Mouse (Mus musculus): ENCODE data around the gene Slamf9.
A peak's percentile ranks its signal among the peaks of the same experiment; 100 is the strongest.

Gene Slamf9

GRCm38 (mm10) chr1:172489585-172490250 lies 14.6 kb downstream of the Slamf9 start:
- no peak for DNase-seq (ENCODE audit: low read depth, low spot score)

GRCm38 (mm10) chr1:172490261-172490661 lies 15.1 kb downstream of the Slamf9 start:
- peak; percentile 86 for DNase-seq (ENCODE audit: low read depth, low spot score)

DNA sequence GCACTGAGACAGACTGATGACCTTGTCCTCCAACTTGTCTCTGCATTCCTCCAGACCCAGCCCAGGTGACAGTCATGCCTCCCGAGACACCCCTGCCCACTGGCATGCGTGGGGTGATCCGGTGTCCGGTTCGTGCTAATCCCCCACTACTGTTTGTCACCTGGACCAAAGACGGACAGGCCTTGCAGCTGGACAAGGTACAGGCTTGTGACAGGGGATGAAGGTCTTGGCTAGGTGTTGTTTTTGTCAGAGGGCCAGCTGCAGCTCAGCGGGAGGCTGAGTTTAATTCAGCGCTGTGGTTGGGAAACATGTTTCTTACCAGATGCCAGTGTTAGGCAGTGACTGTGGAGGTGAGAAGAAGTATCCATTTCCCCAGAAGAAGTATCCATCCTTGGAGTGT lies 16.9 kb downstream of the Slamf9 start:
- DNase-seq (ENCODE audit: low read depth, low spot score): no peak

DNA sequence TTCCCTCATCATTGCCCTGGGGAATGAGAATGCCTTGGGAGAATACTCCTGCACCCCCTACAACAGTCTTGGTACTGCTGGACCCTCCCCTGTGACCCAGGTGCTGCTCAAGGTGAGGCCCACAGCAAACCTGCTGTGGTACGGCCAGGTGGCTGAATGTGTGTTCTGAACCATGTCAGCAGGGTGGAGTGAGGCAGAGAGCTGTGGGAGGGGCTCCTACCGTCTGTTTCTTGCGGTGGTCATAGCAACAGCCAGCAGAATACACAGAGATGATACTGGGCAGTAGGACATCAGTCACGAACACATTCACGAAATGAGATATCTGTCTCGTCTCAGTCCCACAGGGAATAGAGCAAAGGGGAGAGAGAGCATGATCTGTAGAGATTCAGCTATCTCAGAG lies 18.4 kb downstream of the Slamf9 start:
- DNase-seq (ENCODE audit: low read depth, low spot score): no peak

DNA sequence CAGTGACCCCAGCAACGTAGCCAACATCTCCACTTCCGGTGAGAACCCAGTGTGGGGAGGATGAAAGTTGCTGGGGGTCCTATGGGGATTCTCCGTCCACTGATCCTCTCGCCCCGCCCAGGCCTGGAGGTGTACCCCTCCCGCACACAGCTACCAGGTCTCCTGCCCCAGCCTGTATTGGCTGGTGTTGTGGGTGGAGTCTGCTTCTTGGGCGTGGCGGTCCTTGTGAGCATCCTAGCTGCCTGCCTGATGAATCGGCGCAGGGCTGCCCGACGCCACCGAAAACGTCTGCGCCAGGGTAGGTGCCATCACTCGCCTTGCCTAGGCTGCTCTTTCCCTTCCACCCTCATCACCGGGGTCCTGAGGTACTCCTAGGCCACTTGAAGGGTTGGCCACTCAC lies 20.9 kb downstream of the Slamf9 start:
- no peak for DNase-seq (ENCODE audit: low read depth, low spot score)

GRCm38 (mm10) chr1:172497428-172497827 lies 22.3 kb downstream of the Slamf9 start:
- DNase-seq (ENCODE audit: low read depth, low spot score): no peak

- DNase-seq (ENCODE audit: low read depth, low spot score): peak; percentile 73
Measured at GRCm38 (mm10) chr1:172499765-172500441, 24.7 kb downstream of the Slamf9 start, which contains the start of gene Tagln2. Gene Tagln2, plus strand, starts transcription at chr1:172500047.

DNA sequence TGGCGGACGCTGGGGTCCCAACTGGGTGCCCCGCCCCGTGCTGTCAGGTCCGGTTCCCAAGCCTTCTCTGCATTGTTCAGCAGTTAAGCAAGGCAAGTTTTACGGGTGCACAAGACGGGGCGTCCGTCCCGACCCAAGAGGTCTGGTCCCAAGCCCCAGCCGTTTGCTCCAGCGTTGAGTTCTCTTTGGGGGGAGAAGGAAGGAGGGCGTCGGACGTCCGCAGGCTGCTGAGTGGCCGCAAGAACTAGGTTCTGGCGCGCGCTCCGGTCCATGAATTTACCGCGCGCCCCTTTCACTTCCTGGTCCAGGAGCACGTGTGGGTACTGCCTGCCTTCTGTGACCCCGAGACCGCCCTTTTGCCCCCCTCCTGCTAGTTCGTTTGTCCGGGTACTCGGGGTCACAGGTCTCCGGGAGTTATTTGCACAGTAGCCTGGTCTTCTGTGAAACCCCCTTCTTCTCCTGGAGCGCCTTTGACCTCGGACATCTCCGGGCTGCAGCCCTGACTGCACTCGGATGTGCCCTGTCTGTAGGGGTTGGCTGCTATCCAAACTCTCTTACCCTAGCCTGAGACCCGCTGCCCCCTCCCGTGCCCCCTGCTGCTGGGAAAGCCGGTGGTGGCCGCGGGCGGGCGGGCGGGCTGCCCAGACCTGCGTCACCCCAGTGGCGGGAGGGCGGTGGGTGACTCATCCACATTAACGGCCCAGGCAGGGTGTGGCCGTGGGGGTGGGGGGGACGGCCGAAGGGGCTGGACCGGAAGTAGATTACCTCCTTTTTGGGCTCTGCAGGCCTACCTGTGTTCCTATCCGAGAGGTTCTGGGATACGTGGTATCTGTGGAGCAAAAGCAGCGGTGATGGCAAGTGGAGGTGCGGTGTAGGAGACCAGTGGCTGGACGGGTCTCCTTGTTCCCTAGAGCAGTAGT lies 25.6 kb downstream of the Slamf9 start:
- DNase-seq (ENCODE audit: low read depth, low spot score): peak; percentile 67

DNA sequence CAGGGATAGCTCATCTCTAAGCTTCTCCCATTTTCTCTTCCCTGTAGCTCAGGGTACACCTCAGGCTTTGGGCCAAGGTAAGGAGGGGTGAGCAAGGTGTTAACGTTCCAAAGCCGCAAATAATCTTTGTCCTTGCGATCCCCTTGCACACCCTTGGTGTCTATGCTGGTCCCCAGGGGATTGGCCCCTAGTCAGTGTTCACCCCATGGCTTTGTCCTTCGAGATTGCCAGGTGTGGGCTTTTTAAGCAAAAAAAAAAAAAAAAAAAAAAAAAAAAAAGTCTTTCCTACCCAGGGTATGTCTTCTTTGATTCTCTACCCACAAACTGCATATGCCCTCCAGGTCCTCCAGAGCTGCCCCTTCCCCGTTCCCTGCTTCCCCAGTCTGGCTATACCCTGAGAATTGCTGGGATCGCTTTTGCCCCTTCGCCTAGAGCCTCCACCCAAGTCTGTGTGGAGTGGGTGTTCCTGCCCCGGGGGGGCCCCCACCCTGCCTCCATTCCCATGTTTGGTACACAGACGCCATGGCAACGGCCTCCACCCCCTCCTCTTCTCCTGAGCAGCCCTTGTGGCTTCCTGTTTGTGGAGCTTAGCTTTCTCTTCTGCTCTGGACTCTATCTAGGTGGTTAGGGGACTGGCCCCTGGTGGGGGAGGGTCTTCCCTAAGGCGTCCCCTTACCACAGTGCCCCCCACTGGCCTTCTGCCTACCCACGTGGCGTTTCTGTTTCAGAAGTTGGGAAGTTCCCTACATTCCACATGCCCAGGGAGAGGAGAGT lies 26.4 kb downstream of the Slamf9 start:
- peak; percentile 86 for DNase-seq (ENCODE audit: low read depth, low spot score)

DNA sequence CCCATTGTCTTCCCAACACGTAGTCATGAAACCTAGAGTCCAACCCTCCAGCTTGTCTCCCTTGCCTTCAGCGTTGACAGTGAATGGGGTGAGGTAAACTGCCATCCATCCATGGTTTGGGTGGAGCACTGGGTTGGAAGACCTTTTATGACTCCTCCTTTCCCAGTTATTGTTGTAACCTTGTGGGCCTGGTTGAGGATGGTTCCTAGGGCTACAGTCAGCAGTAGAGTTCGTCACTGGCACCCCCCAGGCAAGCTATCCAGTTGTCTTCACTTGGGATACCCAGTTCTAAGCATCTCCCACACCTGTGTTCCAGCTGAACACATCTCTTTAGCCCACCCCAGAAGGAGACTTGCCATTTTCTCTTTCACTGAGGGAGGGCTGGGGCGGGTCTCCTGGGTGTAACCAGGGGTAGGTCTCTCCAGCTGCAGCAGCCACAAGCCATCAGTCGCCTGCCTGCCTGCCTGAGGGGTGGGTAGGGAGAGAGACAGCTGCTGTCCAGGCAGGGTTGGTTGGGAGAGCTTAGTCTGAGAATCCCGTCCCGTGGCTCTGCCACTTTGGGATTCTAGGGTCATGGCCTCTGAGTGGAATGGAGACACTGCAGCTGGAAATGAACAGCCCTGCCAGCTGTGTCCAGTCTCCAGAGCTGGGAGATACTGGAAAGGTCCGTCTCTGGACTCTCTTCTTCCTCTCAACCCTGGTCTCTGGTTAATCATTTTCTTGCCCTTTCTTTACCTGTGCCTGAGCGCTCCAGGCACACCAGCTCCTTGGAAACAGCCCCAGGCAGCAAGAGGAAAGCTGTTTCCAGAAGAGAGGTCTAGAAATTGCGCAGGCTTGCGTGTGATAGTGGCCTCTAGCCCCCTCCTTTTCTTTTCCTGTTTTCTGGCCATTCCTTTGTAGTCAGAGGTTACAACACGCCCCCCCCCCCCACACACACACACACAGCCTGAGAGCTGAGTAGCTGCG lies 27.3 kb downstream of the Slamf9 start:
- DNase-seq (ENCODE audit: low read depth, low spot score): peak; percentile 25

DNA sequence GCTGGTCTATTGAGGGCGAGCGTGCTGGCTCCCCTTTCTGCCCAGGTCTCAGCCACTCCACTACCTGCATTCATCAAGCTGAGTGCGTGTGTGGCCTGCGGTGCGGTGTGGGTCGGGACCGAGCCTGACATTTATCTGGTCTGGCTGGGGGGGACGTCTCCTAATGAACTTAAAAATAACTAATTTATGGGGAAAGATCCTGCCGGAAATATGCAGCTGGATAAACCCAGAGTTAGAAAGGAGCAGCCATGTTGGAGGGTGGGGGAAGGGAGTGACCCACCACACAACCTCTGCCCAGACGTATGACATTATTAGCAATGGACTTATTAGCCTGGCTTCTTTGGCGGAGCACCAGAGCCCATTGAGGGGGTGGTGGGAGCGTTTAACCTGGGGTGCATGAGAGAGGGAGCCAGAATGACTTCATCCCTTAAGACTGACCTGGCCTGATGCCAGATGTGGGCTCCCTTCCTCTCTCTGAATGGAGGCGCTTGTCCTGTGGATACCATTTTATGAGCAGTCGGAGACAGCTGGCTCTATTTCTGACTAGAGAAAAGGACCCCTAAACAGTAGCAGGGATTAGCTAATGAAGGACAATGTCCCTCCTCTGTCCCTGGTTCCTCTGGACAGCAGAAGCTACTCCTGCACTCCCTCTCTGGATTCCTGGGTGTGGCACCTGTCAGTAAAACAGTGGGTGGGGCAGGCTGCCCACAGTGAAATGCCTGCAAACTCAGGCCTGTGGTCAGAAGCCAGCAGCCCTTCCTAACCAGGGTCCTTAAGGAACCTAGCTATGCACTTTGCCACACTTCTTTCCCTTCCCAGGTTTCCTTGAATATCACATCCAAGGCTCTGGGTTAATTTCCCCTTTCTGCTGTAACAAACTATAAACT lies 28.2 kb downstream of the Slamf9 start:
- DNase-seq (ENCODE audit: low read depth, low spot score): no peak

- no peak for DNase-seq (ENCODE audit: low read depth, low spot score)
Measured at GRCm38 (mm10) chr1:172504756-172505155, 29.6 kb downstream of the Slamf9 start.

DNA sequence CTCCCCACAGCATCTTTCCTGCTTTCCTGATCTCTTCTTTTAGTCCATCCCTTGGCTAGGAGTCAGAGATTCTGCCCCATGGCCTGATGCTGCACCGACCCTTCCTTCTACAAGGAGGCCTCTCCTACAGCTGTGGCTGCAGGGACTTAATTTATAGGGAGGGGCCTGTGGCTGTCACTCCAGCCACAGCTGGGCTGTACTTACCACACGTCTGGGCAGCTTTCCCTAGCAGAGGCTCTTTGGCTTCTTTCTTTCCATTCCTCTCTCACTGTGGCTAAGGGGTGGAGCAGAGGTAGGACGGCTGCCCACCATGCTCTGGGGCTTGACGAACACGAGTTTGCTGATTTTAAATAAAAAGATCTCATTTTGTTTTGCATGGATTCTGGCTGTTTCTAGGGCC lies 31.8 kb downstream of the Slamf9 start:
- no peak for DNase-seq (ENCODE audit: low read depth, low spot score)

DNA sequence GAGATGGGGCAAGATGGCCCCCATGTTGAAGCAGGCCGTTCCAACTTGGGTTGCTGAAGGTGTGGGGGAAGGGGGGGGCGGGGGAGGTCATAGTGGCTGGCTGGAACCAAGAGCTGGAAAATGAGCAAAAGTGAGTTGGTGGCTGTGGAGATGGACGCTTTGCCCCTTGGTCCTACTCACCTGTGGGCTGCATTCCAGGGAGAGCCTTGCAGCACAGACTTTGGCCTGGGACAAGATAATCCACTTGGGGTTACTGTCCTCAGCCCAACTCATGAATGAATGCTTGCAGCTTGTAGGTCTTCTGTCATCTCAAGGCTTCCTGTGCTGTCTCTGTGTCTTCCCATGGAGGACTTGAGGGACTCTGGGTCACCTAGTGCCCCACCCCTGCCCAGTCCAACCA lies 32.5 kb downstream of the Slamf9 start:
- no peak for DNase-seq (ENCODE audit: low read depth, low spot score)

DNA sequence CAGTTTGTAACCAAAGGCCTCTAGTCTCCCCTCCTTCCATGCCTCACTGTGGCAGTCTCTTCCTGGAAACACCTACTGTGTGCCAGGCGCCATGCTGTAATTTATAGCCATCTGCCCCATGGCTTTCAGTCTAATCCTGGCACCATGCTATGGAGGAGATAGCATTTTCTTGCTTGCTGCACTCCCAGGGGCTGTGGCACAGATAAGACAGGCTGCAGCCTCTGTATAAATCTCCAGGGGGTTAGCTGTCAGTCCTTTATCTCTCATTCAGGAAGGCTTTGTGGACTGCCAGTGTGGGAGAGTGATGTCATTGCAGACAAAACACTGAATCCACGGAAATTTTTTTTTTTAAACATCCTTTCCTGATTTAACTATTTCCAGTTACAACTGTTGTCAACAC lies 33.0 kb downstream of the Slamf9 start:
- DNase-seq (ENCODE audit: low read depth, low spot score): no peak

GRCm38 (mm10) chr1:172509235-172509634 lies 34.1 kb downstream of the Slamf9 start:
- no peak for DNase-seq (ENCODE audit: low read depth, low spot score)

DNA sequence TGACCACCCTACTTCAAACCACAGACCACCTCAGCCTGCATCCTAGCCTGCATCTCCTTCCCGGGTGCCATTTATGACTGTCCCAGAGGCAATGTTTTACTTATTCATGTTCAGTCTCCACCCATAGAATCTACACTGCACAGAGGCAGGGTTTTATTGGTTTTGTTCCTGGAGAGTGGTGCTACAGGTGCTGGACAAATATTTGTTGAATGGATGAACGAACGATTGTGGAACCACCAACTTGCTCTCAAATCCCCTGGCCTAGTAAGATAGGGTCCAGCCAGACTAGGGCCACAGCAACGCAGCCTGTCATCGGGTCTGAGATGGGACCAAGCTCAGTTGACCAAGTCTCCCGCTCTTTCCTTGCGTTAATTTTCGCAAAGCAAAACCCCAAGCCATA lies 34.8 kb downstream of the Slamf9 start:
- no peak for DNase-seq (ENCODE audit: low read depth, low spot score)

- no peak for DNase-seq (ENCODE audit: low read depth, low spot score)
Measured at GRCm38 (mm10) chr1:172510421-172510972, 35.3 kb downstream of the Slamf9 start.

GRCm38 (mm10) chr1:172512962-172513361 lies 37.8 kb downstream of the Slamf9 start:
- DNase-seq (ENCODE audit: low read depth, low spot score): peak; percentile 75

Data from CD4-positive, CD25-positive, alpha-beta regulatory T cell, adult 2 months (primary cell).